Mouse (Mus musculus) R1 (cell line): Measurements from ENCODE around the gene Pafah1b2.

Experiments
- DNase-seq: peaks from one replicate; pipeline ENCODE4 v3.0.0-alpha.2; 2018; ENCODE audit warnings: low read depth, low spot score

Gene Pafah1b2

GRCm38 (mm10) chr9:45981331-45981730 lies 31.2 kb downstream of the Pafah1b2 start:
- DNase-seq = no peak

GRCm38 (mm10) chr9:45980611-45981010 lies 31.9 kb downstream of the Pafah1b2 start:
- DNase-seq = peak; percentile 72

GRCm38 (mm10) chr9:45979778-45980177 lies 32.7 kb downstream of the Pafah1b2 start:
- no peak for DNase-seq

- no peak for DNase-seq
Observed at GRCm38 (mm10) chr9:45976884-45977283, 35.6 kb downstream of the Pafah1b2 start.

- no peak for DNase-seq
Observed at GRCm38 (mm10) chr9:45963577-45963976, 48.9 kb downstream of the Pafah1b2 start.

- DNase-seq = no peak
Observed at GRCm38 (mm10) chr9:45961855-45962254, 50.6 kb downstream of the Pafah1b2 start.

GRCm38 (mm10) chr9:45959661-45960060 lies 52.8 kb downstream of the Pafah1b2 start:
- no peak for DNase-seq

GRCm38 (mm10) chr9:45958851-45959250 lies 53.6 kb downstream of the Pafah1b2 start:
- no peak for DNase-seq

GRCm38 (mm10) chr9:45958023-45958670 lies 54.3 kb downstream of the Pafah1b2 start:
- no peak for DNase-seq

- peak; percentile 85 for DNase-seq
Observed at GRCm38 (mm10) chr9:45955107-45955963, 57.2 kb downstream of the Pafah1b2 start, which contains the start of gene Sidt2. Sidt2 (minus strand) TSS chr9:45955258.

- peak; percentile 57 for DNase-seq
Observed at GRCm38 (mm10) chr9:45954294-45955106, 58.0 kb downstream of the Pafah1b2 start.

GRCm38 (mm10) chr9:45953511-45954293 lies 58.8 kb downstream of the Pafah1b2 start:
- no peak for DNase-seq

- DNase-seq = no peak
Observed at GRCm38 (mm10) chr9:45952890-45953289, 59.6 kb downstream of the Pafah1b2 start.

- DNase-seq = no peak
Observed at GRCm38 (mm10) chr9:45952057-45952456, 60.4 kb downstream of the Pafah1b2 start.

GRCm38 (mm10) chr9:45946872-45947183 lies 65.7 kb downstream of the Pafah1b2 start:
- no peak for DNase-seq

GRCm38 (mm10) chr9:45946182-45946871 lies 66.2 kb downstream of the Pafah1b2 start:
- DNase-seq = peak; percentile 18

- DNase-seq = no peak
Observed at GRCm38 (mm10) chr9:45945721-45946120, 66.8 kb downstream of the Pafah1b2 start.

- DNase-seq = no peak
Observed at GRCm38 (mm10) chr9:45944506-45945400, 67.7 kb downstream of the Pafah1b2 start.

GRCm38 (mm10) chr9:45943628-45944505 lies 68.6 kb downstream of the Pafah1b2 start:
- no peak for DNase-seq
